Mouse (Mus musculus) limb, embryonic 14.5 days (tissue): ENCODE results near the gene Timp2. TPM values are rescaled to one million over a fixed set of nuclear protein-coding genes. Genes with fewer than 3 reads are reported as not detected.

Experiments
- ATAC-seq: fragments of 200-750 bp; cut with Nextera tagmentation; 2 replicates; pipeline ENCODE4 v1.8.0; 2017; ENCODE audit warnings: low read depth, moderate number of reproducible peaks, moderate TSS enrichment; ENCODE audit not compliant: low FRiP score
- DNase-seq: peaks from one replicate; pipeline ENCODE4 v3.0.0-alpha.2; 2015; ENCODE audit warnings: low spot score
- H3K27ac ChIP-seq: fragments of 300-500 bp; sonication (generic); replicated peaks from 2 replicates; pipeline ENCODE4 v1.5.1; 2014; ENCODE audit warnings: low read depth, mild to moderate bottlenecking, low read length, moderate library complexity, mixed read lengths
- H3K27me3 ChIP-seq: fragments of 300-500 bp; sonication (generic); 2 replicates; pipeline ENCODE4 v1.6.1; 2014; ENCODE audit warnings: low read length, mixed read lengths; ENCODE audit not compliant: control insufficient read depth, insufficient read depth
- H3K36me3 ChIP-seq: fragments of 300-500 bp; sonication (generic); 2 replicates; pipeline ENCODE4 v1.6.1; 2014; ENCODE audit warnings: mild to moderate bottlenecking, low read length, moderate library complexity, mixed read lengths; ENCODE audit not compliant: control insufficient read depth, insufficient read depth
- H3K4me1 ChIP-seq: fragments of 300-500 bp; sonication (generic); 2 replicates; pipeline ENCODE4 v1.6.1; 2014; ENCODE audit warnings: antibody characterized with exemption, low read length, mixed read lengths; ENCODE audit not compliant: control insufficient read depth, insufficient read depth
- H3K4me2 ChIP-seq: fragments of 300-500 bp; sonication (generic); replicated peaks from 2 replicates; pipeline ENCODE4 v1.6.1; 2014; ENCODE audit warnings: low read depth, mild to moderate bottlenecking, low read length, moderate library complexity; ENCODE audit not compliant: severe bottlenecking
- H3K4me3 ChIP-seq: fragments of 300-500 bp; sonication (generic); replicated peaks from 2 replicates; pipeline ENCODE4 v1.5.1; 2014; ENCODE audit warnings: low read length
- H3K9ac ChIP-seq: fragments of 300-500 bp; sonication (generic); 2 replicates; pipeline ENCODE4 v1.6.1; 2014; ENCODE audit warnings: mild to moderate bottlenecking, low read depth, low read length, moderate library complexity; ENCODE audit not compliant: severe bottlenecking
- H3K9me3 ChIP-seq: fragments of 300-500 bp; sonication (generic); 2 replicates; pipeline ENCODE4 v1.6.1; 2016; ENCODE audit warnings: low read length; ENCODE audit not compliant: control insufficient read depth
- POLR2A ChIP-seq: fragments of 200-500 bp; IDR thresholded peaks from 2 replicates; pipeline ENCODE4 v1.8.0; 2012; ENCODE audit warnings: inconsistent platforms, mild to moderate bottlenecking, moderate library complexity, borderline replicate concordance; ENCODE audit not compliant: insufficient read depth, insufficient read length; ENCODE audit errors: extremely low read depth
- WGBS: fragments of 180-500 bp; shearing (Covaris S2); extraction: QIAGEN DNeasy Blood & Tissue Kit; methylation state at CpG from one replicate; pipeline ENCODE4 v1.1.7; 2014; 5-methylcytosine and 5-hydroxymethylcytosine counted together
- polyA plus RNA-seq, 2 experiments: library from polyadenylated mRNA; depleted of rRNA in 1 of 2; stranded (reverse) in 1 of 2; unstranded in 1 of 2; fragments of >200 nt; fragmentation: Nextera tagmentation in 1 of 2; extraction: Ambion mirVana in 1 of 2; gene quantifications; 2 replicates each; pipeline versions ENCODE4 v1.2.1 to v1.2.3; 2012 to 2014

Timp2 gene
- polyA plus RNA-seq, 2 experiments, result 175 to 202 TPM

- no peaks in the 10 kb centered on the region for H3K27me3 ChIP-seq
- no peaks in the 10 kb centered on the region for H3K9me3 ChIP-seq
- H3K4me2 ChIP-seq, result no peak overlapping the region
- DNase-seq (no peak), ATAC-seq (no peak)
- peaks cover 32% of the 10 kb centered on the region for H3K36me3 ChIP-seq
- TF ChIP-seq POLR2A, result no peak
- no peak overlapping the region for H3K27ac ChIP-seq
- H3K4me1 ChIP-seq, result no peaks in the 10 kb centered on the region
- no peak overlapping the region for H3K9ac ChIP-seq
- 71% methylated on average over 2 of the region's 2 CpGs for WGBS
- H3K4me3 ChIP-seq, result no peak overlapping the region
Observed at GRCm38 (mm10) chr11:118298810-118299209, 56.7 kb downstream of the Timp2 start.

GRCm38 (mm10) chr11:118297967-118298366, 57.6 kb downstream of the Timp2 start:
- H3K36me3 ChIP-seq, result peaks cover 24% of the 10 kb centered on the region
- DNase-seq (no peak), ATAC-seq (no peak)
- no peak overlapping the region for H3K4me3 ChIP-seq
- H3K9ac ChIP-seq, result no peak overlapping the region
- H3K27me3 ChIP-seq, result no peaks in the 10 kb centered on the region
- TF ChIP-seq POLR2A, result no peak
- no peak overlapping the region for H3K4me2 ChIP-seq
- H3K27ac ChIP-seq, result no peak overlapping the region
- no peaks in the 10 kb centered on the region for H3K4me1 ChIP-seq
- WGBS, result 83% methylated on average over 3 of the region's 3 CpGs
- no peaks in the 10 kb centered on the region for H3K9me3 ChIP-seq

GRCm38 (mm10) chr11:118295026-118295425, 60.5 kb downstream of the Timp2 start:
- no peak for TF ChIP-seq POLR2A
- no peak overlapping the region for H3K4me2 ChIP-seq
- no peak overlapping the region for H3K4me3 ChIP-seq
- no peaks in the 10 kb centered on the region for H3K27me3 ChIP-seq
- H3K9ac ChIP-seq, result no peak overlapping the region
- 76% methylated on average over 2 of the region's 2 CpGs for WGBS
- DNase-seq, result no peak
- no peak for ATAC-seq
- no peaks in the 10 kb centered on the region for H3K9me3 ChIP-seq
- H3K4me1 ChIP-seq, result peaks cover 3% of the 10 kb centered on the region; the same call in 1 of the 2 replicates
- no peaks in the 10 kb centered on the region; the same call in 1 of the 2 replicates for H3K36me3 ChIP-seq
- no peak overlapping the region for H3K27ac ChIP-seq

GRCm38 (mm10) chr11:118292671-118293070, 62.9 kb downstream of the Timp2 start:
- 73% methylated on average over 6 of the region's 6 CpGs for WGBS
- Histone ChIP-seq H3K9me3 (no peaks in the 10 kb centered on the region), H3K4me1 (peaks cover 12% of the 10 kb centered on the region; the same call in 1 of the 2 replicates), H3K4me2 (no peak overlapping the region), H3K27me3 (no peaks in the 10 kb centered on the region), H3K4me3 (no peak overlapping the region), H3K36me3 (peaks cover 4% of the 10 kb centered on the region), H3K27ac (no peak overlapping the region), H3K9ac (no peak overlapping the region)
- no peak for TF ChIP-seq POLR2A
- ATAC-seq (no peak), DNase-seq (no peak)

- Histone ChIP-seq H3K27ac (peak within 1 kb of the TSS; percentile 86), H3K4me3 (peak within 1 kb of the TSS; percentile 95), H3K36me3 (peaks cover 28% of the 10 kb centered on the region), H3K9me3 (no peaks in the 10 kb centered on the region), H3K4me2 (peak within 1 kb of the TSS; percentile 83), H3K9ac (peak within 1 kb of the TSS; percentile 88), H3K27me3 (no peaks in the 10 kb centered on the region), H3K4me1 (peaks cover 12% of the 10 kb centered on the region; the same call in 1 of the 2 replicates)
- peak; percentile 94; the same call in 1 of the 2 replicates for TF ChIP-seq POLR2A
- ATAC-seq (peak; percentile 97), DNase-seq (peak; percentile 100)
- 1% methylated on average over 68 of the region's 68 CpGs for WGBS
Observed at GRCm38 (mm10) chr11:118289999-118290889, 65.3 kb downstream of the Timp2 start, which contains the start of gene Usp36. Gene Usp36, minus strand, starts transcription at chr11:118290244.
